Comparison of ENCODE assay signal across 8 mouse cellular contexts in the genomic region with DNA sequence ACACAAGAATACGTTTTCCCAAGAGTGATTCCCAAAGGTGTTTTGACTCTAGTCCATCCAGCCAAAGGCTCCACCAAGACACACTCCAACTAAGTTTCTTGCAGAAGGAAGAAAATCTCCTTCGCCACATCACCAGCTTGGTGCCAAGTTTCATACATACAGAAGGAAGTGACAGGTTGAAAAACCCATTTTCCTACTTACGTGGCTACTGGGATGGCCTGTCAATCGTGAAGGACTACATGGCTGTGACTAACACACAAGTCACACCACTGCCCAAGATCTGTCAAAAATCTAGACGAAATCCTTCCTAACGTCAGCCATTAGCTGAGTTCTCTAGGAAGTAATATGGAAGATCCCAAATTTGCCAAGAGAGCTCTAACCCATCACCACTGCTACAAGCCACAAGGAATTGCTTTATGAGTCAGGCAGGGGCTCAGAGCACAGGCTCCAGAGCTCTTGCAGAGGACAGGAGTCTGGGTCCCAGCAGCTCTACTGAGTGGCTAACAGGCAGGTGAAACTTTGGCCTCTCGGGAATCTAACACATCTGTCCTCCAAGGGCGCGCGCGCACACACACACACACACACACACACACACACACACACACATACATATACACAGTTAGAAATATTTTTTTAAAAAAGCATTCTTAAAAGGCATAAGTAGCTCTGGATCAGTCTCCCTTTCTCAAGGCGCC. TPM values are rescaled to one million over a fixed set of nuclear protein-coding genes. Genes with fewer than 3 reads are reported as not detected.
DNase-seq lines count a peak whose midpoint lies in the region; ATAC-seq and TF ChIP-seq lines count a peak whose summit lies in the region.

No protein-coding gene starts in this region.

- 71% methylated on average over 12 of the region's 12 CpGs for WGBS in kidney, embryonic 16.5 days
- WGBS in embryonic facial prominence, embryonic 11.5 days, result 77% methylated on average over 12 of the region's 12 CpGs
- WGBS in intestine, embryonic 16.5 days, result 70% methylated on average over 12 of the region's 12 CpGs

- peak overlapping the region; percentile 67 for H3K4me3 ChIP-seq in kidney, embryonic 16.5 days (ENCODE audit: low read length)
- peak overlapping the region; percentile 75 for H3K4me3 ChIP-seq in embryonic facial prominence, embryonic 11.5 days (ENCODE audit: low read depth, low read length)
- peak overlapping the region; percentile 76 for H3K4me3 ChIP-seq in intestine, embryonic 16.5 days (ENCODE audit: low read length)
- H3K4me3 ChIP-seq in myocyte, result peak overlapping the region; percentile 67

- 0 out of 2 replicates have a peak overlapping the region, but pooled peaks have one; percentile 11 for H3K27ac ChIP-seq in kidney, embryonic 16.5 days (ENCODE audit: low read length)
- H3K27ac ChIP-seq in embryonic facial prominence, embryonic 11.5 days (replicated peaks; ENCODE audit: low read depth, low read length), result no peak overlapping the region
- no peak overlapping the region for H3K27ac ChIP-seq in intestine, embryonic 16.5 days (ENCODE audit: low read length)

- no peak for DNase-seq in kidney, adult 11 months
- no peak for DNase-seq in embryonic facial prominence, embryonic 11.5 days (ENCODE audit: low spot score)
- no peak for DNase-seq in urinary bladder, adult 18-20 months (ENCODE audit: low spot score in 2 of 2)
- DNase-seq in lung, postnatal 36 days, result no peak

- H3K9me3 ChIP-seq in kidney, embryonic 16.5 days (ENCODE audit: low read length), result no peaks in the 10 kb centered on the region
- no peaks in the 10 kb centered on the region for H3K9me3 ChIP-seq in embryonic facial prominence, embryonic 11.5 days (replicated peaks; ENCODE audit: control insufficient read depth, low read length)
- no peaks in the 10 kb centered on the region for H3K9me3 ChIP-seq in intestine, embryonic 16.5 days (ENCODE audit: control insufficient read depth, low read length)

- no peaks in the 10 kb centered on the region for H3K36me3 ChIP-seq in kidney, embryonic 16.5 days (ENCODE audit: insufficient read depth, low read length)
- no peaks in the 10 kb centered on the region for H3K36me3 ChIP-seq in embryonic facial prominence, embryonic 11.5 days (replicated peaks; ENCODE audit: control insufficient read depth, insufficient read depth, low read depth, low read length)
- no peaks in the 10 kb centered on the region for H3K36me3 ChIP-seq in intestine, embryonic 16.5 days (ENCODE audit: control insufficient read depth, insufficient read depth, low read length)
- no peaks in the 10 kb centered on the region for H3K36me3 ChIP-seq in myocyte (ENCODE audit: control insufficient read depth, insufficient read depth)

- H3K9ac ChIP-seq in kidney, embryonic 16.5 days (replicated peaks; ENCODE audit: low read length), result peak overlapping the region; percentile 70
- H3K9ac ChIP-seq in embryonic facial prominence, embryonic 11.5 days (replicated peaks; ENCODE audit: low read length), result peak overlapping the region; percentile 77
- H3K9ac ChIP-seq in intestine, embryonic 16.5 days (ENCODE audit: low read depth, low read length), result peak overlapping the region; percentile 67

- no peaks in the 10 kb centered on the region for H3K27me3 ChIP-seq in kidney, embryonic 16.5 days (ENCODE audit: insufficient read depth, low read length)
- no peaks in the 10 kb centered on the region for H3K27me3 ChIP-seq in embryonic facial prominence, embryonic 11.5 days (ENCODE audit: control insufficient read depth, insufficient read depth, low read length)
- H3K27me3 ChIP-seq in intestine, embryonic 16.5 days (replicated peaks; ENCODE audit: control insufficient read depth, insufficient read depth, low read length), result no peaks in the 10 kb centered on the region
- H3K27me3 ChIP-seq in myocyte (ENCODE audit: control insufficient read depth, insufficient read depth, insufficient read length), result no peaks in the 10 kb centered on the region

- peaks cover 34% of the 10 kb centered on the region for H3K4me1 ChIP-seq in kidney, embryonic 16.5 days (ENCODE audit: insufficient read depth, low read length)
- peaks cover 3% of the 10 kb centered on the region for H3K4me1 ChIP-seq in embryonic facial prominence, embryonic 11.5 days (ENCODE audit: control insufficient read depth, insufficient read depth, low read length)
- peaks cover 14% of the 10 kb centered on the region for H3K4me1 ChIP-seq in intestine, embryonic 16.5 days (ENCODE audit: control insufficient read depth, insufficient read depth, low read length)

- H3K79me2 ChIP-seq in myocyte (ENCODE audit: control insufficient read depth, insufficient read depth), result peaks cover 45% of the 10 kb centered on the region

- no peak for TF ChIP-seq POLR2A in myocyte (IDR thresholded peaks at IDR 0.05; ENCODE audit: insufficient read length, low read depth)

- H3K4me2 ChIP-seq in kidney, embryonic 16.5 days (replicated peaks; ENCODE audit: low read depth, low read length), result peak overlapping the region; percentile 79
- peak overlapping the region; percentile 92 for H3K4me2 ChIP-seq in embryonic facial prominence, embryonic 11.5 days (ENCODE audit: low read depth, low read length)
- peak overlapping the region; percentile 68 for H3K4me2 ChIP-seq in intestine, embryonic 16.5 days (ENCODE audit: low read depth, low read length)
- peak overlapping the region; percentile 88 for H3K4me2 ChIP-seq in myocyte (ENCODE audit: low read depth)

- peak overlapping the region; percentile 17 for H3ac ChIP-seq in myocyte (ENCODE audit: control insufficient read depth, insufficient read length)

- ATAC-seq in kidney, embryonic 16.5 days (ENCODE audit: low FRiP score, low TSS enrichment), result no peak
- no peak for ATAC-seq in embryonic facial prominence, embryonic 11.5 days (replicated peaks; ENCODE audit: insufficient number of reproducible peaks, low FRiP score, low TSS enrichment, low read depth)
- ATAC-seq in intestine, embryonic 16.5 days, result peak; percentile 29; the same call in 1 of the 2 replicates
- no peak for ATAC-seq in erythroid progenitor cell, adult 5-6 weeks (replicated peaks; ENCODE audit: low FRiP score, poor library complexity, severe bottlenecking)

TF ChIP-seq in myocyte, 11 proteins besides CTCF, POLR2A, EP300 and RAD21:
- no peak for TF ChIP-seq POLR2AphosphoS2 (IDR thresholded peaks at IDR 0.05; ENCODE audit: insufficient read length, low read depth)
- no peak for TF ChIP-seq TCF3 (IDR thresholded peaks at IDR 0.05; ENCODE audit: insufficient read length, low read depth)
- no peak for TF ChIP-seq USF1 (IDR thresholded peaks at IDR 0.05; ENCODE audit: low read depth)
- TF ChIP-seq MYOD1 (IDR thresholded peaks at IDR 0.05; ENCODE audit: control insufficient read depth in 1 of 3, insufficient read length in 2 of 3, low read depth in 2 of 3), result no peak
- TF ChIP-seq MYOG (IDR thresholded peaks at IDR 0.05; ENCODE audit: control insufficient read depth in 1 of 3, insufficient read depth in 1 of 3, insufficient read length in 2 of 3, low read depth in 2 of 3), result no peak
- no peak for TF ChIP-seq SRF (IDR thresholded peaks at IDR 0.05; ENCODE audit: control insufficient read depth, insufficient read length, low read depth)
- TF ChIP-seq MAX (IDR thresholded peaks at IDR 0.05; ENCODE audit: low read depth), result no peak
- TF ChIP-seq E2F4 (IDR thresholded peaks at IDR 0.05; ENCODE audit: insufficient read depth), result no peak
- no peak for TF ChIP-seq TCF12 (IDR thresholded peaks at IDR 0.05; ENCODE audit: insufficient read depth, poor library complexity, severe bottlenecking)
- no peak for TF ChIP-seq REST (IDR thresholded peaks at IDR 0.05; ENCODE audit: insufficient read depth, insufficient read length)
- TF ChIP-seq CEBPB (IDR thresholded peaks at IDR 0.05; ENCODE audit: insufficient read depth, poor library complexity, severe bottlenecking), result no peak

RNA-seq across cellular contexts. Expression of a gene that starts 1.1 kb away (rescaled TPM):
- 31.9 and 32.4 TPM in 2 replicates for polyA plus RNA-seq in kidney, embryonic 16.5 days (2015; fragmentation: Nextera tagmentation; extraction: Ambion mirVana)
- polyA plus RNA-seq in embryonic facial prominence, embryonic 11.5 days (2014; fragmentation: Nextera tagmentation; extraction: Ambion mirVana), result 6.9 and 7.4 TPM in 2 replicates
- polyA plus RNA-seq in intestine, embryonic 16.5 days (2015; fragmentation: Nextera tagmentation; extraction: Ambion mirVana), result 35.9 and 45.2 TPM in 2 replicates
- 50.5 TPM for polyA plus RNA-seq in myocyte (2012; fragmentation: generic; extraction: Trizol)
- 0.84 and 1.1 TPM in 2 replicates for total RNA-seq in erythroid progenitor cell, adult 5-6 weeks (2015; ENCODE audit: low replicate concordance)
- 1.0 TPM in 1 of 2 replicates, not detected in the other for total RNA-seq in erythroid progenitor cell, adult 5-6 weeks (2017; ENCODE audit: low replicate concordance)

RNA-seq across cellular contexts. Expression of a gene that starts 31.2 kb away (rescaled TPM):
- 112 and 114 TPM in 2 replicates for polyA plus RNA-seq in kidney, embryonic 16.5 days (2015; fragmentation: Nextera tagmentation; extraction: Ambion mirVana)
- polyA plus RNA-seq in embryonic facial prominence, embryonic 11.5 days (2014; fragmentation: Nextera tagmentation; extraction: Ambion mirVana), result 210 and 215 TPM in 2 replicates
- polyA plus RNA-seq in intestine, embryonic 16.5 days (2015; fragmentation: Nextera tagmentation; extraction: Ambion mirVana), result 85.2 and 89.0 TPM in 2 replicates
- polyA plus RNA-seq in myocyte (2012; fragmentation: generic; extraction: Trizol), result 220 TPM
- total RNA-seq in erythroid progenitor cell, adult 5-6 weeks (2015; ENCODE audit: low replicate concordance), result 44.7 and 110 TPM in 2 replicates
- total RNA-seq in erythroid progenitor cell, adult 5-6 weeks (2017; ENCODE audit: low replicate concordance), result 43.6 and 66.2 TPM in 2 replicates

RNA-seq across cellular contexts. Expression of a gene that starts 56.3 kb away (rescaled TPM):
- 22.0 and 23.9 TPM in 2 replicates for polyA plus RNA-seq in kidney, embryonic 16.5 days (2015; fragmentation: Nextera tagmentation; extraction: Ambion mirVana)
- 21.6 and 23.4 TPM in 2 replicates for polyA plus RNA-seq in embryonic facial prominence, embryonic 11.5 days (2014; fragmentation: Nextera tagmentation; extraction: Ambion mirVana)
- polyA plus RNA-seq in intestine, embryonic 16.5 days (2015; fragmentation: Nextera tagmentation; extraction: Ambion mirVana), result 18.3 and 19.6 TPM in 2 replicates
- 10.0 TPM for polyA plus RNA-seq in myocyte (2012; fragmentation: generic; extraction: Trizol)
- total RNA-seq in erythroid progenitor cell, adult 5-6 weeks (2015; ENCODE audit: low replicate concordance), result 3.6 TPM in 1 of 2 replicates, not detected in the other
- total RNA-seq in erythroid progenitor cell, adult 5-6 weeks (2017; ENCODE audit: low replicate concordance), result 1.4 and 2.4 TPM in 2 replicates

RNA-seq across cellular contexts. Expression of a gene that starts 57.5 kb away (rescaled TPM):
- not detected in 2 replicates for polyA plus RNA-seq in kidney, embryonic 16.5 days (2015; fragmentation: Nextera tagmentation; extraction: Ambion mirVana)
- polyA plus RNA-seq in embryonic facial prominence, embryonic 11.5 days (2014; fragmentation: Nextera tagmentation; extraction: Ambion mirVana), result 0.07 TPM in 1 of 2 replicates, not detected in the other
- not detected in 2 replicates for polyA plus RNA-seq in intestine, embryonic 16.5 days (2015; fragmentation: Nextera tagmentation; extraction: Ambion mirVana)
- polyA plus RNA-seq in myocyte (2012; fragmentation: generic; extraction: Trizol), result 0.07 TPM
- not detected in 2 replicates for total RNA-seq in erythroid progenitor cell, adult 5-6 weeks (2015; ENCODE audit: low replicate concordance)
- not detected in 2 replicates for total RNA-seq in erythroid progenitor cell, adult 5-6 weeks (2017; ENCODE audit: low replicate concordance)
